Mouse (Mus musculus) inflammation-experienced regulatory T-cells, adult 6 months (primary cell): ENCODE data around the gene Gtf2h3. TPM values are rescaled to one million over a fixed set of nuclear protein-coding genes. Genes with fewer than 3 reads are reported as not detected.
"Not testable (repeated sequence)": the region's sequence is repeated elsewhere in the genome, so short reads cannot be mapped to it uniquely, and the experiment has no call there.

Experiments
- ATAC-seq: one replicate; pipeline ENCODE4 v1.8.0; 2017
- polyA plus RNA-seq, 3 experiments: library from polyadenylated mRNA; unstranded; fragments of 100-300 nt; shearing (Covaris generic); gene quantifications; one replicate each; pipeline ENCODE4 v1.2.1; 2017

Gtf2h3 gene
- polyA plus RNA-seq: 10 to 100 TPM; 59.6 to 62.1 (median 60.8) TPM

DNA sequence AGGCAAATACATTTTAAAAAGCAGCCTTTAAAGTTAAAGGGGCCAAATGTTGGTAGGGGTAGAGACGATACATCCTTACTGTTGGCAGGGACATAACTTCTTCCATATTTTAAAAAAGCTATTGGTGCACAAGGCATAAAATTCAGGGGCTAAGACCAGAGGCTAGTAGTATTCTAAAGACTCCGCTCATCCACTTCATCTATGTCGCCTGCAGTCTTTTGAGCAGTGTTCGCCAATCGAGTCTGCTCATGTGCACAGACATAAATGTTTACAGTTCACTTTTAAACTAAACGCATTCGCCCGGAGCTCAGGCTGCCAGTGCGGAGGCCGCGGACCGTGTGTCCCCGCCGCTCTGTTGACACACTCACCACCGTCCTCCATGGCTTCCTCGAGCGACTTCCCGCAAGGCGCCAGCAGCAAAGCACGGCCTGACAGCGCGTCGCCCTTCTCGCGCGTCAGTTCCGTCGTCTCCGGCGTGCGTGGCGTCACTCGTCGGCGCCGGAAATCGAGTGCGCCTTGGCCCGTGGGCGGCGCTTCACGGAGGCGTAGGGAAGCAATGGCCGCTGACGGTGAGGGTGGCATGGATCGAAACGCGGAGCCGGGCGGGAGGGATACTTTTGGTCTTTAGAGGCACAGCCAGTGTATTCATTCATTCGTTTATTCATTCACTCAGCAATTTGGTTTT, at the start of gene Gtf2h3, which contains the start of gene Eif2b1:
TSS of gene Gtf2h3 (plus strand) at position 508 of the 685 bp plus-strand sequence.
TSS of gene Eif2b1 (minus strand) at position 499 of the 685 bp plus-strand sequence.
- peak; percentile 94 for ATAC-seq

DNA sequence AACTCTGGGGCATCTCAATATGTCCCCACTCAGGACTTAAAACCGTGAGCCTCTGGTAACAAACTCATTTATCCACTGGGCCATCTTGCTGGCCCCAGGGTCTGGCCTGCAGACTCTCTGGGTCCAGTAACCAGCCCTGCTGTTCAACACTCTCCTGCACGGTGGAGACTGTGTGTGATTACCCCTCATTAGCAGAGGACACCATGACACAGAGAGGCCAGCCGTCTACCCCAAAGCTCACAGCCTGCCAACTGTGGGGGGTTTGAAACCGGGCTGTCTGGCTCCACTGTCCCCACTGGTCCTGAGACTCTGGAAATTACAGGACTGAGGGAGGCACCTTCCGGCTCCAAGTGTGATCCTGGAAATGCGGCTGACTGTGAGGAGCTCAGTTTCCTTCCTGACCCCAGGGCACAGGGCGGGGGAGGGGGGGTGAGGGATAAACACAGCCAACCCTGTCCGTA, 49.7 kb upstream of the Gtf2h3 start:
- no peak for ATAC-seq

DNA sequence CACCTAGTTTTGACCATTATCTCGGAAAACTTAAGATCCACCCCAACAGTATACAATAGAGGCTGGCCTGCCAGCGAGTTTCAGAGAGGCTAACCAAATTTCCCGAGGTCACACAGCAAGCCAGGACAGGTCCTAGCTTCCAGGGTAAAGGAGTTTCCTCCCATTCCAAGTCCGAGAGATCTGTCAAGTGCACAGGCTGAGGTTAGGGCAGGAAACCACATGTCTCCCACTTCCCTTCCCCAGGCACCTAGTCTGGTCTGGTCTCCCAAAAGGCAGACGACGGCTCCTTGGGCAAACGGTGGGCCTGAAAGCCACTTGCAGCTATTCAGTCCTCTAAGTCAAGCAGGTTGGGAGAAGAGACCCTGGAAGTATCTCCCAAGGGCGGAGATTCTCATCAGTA, 49.2 kb upstream of the Gtf2h3 start:
- no peak for ATAC-seq

DNA sequence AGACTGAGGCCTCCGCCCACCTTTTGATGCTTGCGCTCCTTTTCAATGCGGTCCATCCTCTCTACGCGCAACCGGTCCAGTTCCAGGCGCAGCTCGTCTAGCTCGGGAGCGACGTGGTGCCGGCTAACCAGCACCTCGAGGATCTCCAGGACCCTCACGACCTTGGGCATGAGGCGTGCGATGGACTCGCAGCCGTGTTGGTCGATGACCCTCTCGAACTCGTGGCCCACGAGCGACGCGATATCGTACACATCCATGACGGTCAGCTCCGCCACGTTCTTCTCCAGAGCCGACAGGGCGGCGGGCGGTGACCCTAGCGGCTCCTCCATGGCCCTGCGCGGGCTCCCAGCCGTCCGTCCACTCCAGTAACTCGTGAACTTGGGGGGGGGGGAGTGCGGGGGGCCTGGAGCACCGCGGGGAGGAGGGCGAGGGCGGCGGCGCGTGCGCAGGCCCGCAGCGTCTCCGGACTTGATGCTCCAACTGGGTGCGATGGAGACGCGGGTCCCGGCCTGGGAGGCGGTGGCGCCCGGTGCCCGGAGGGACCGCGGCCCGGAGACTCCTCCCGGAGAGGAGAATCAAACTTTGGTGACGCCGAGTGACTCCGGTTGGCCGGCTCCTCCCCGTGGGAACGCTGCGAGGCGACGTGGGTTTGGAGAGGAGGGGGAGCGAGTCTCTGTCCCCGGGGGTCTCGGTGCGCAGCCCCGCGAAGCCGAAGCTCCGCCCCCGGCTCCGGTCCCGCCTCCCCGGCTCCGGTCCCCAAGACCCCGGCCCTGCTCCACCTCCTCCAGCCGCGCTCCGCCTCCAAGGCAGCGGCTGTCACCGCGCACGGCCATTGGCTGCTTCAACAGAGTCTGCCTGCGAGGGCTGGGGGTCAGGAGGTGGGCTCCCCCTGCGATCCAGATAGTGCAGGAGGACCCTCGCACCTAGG, 48.0 kb upstream of the Gtf2h3 start, which contains the start of gene Rilpl1:
TSS of gene Rilpl1 (minus strand) at position 737 of the 928 bp plus-strand sequence.
- ATAC-seq: peak; percentile 82

DNA sequence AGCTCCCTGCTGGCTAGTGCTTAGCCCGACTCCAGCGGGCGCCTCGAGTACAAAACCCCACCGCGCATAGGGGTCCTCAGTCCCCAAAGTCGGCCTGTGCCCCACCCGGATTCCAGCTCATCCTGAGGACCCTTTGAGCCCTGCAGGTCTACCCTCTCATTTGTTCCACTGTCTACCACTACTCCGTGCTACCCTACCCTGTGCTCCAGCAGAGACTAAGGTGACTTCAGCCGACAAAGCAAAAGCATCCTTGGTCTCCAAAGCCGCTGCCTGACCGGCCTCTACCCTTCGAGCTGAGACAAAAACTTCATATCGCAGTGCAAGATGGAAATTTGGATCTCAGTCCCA, 47.4 kb upstream of the Gtf2h3 start:
- peak; percentile 25 for ATAC-seq

DNA sequence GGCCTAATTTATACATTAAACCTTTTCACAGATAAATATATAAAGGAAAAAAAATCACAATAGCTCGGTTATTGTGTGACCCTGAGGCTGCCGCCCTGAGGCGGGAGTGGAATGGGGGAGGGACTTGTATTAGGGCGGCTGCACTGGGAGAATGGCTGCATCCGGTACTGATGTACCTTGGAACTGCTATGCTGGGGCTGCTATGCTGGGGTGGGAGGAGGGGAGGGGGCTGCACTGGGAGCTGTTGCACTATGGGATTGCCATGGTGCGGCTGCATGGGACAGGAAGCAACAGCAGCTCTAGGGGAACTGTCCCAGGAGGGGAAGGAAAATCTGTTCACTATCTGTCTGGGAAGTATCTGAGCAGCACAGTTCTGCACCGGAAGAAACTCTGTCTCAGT, 46.5 kb upstream of the Gtf2h3 start:
- no peak for ATAC-seq

DNA sequence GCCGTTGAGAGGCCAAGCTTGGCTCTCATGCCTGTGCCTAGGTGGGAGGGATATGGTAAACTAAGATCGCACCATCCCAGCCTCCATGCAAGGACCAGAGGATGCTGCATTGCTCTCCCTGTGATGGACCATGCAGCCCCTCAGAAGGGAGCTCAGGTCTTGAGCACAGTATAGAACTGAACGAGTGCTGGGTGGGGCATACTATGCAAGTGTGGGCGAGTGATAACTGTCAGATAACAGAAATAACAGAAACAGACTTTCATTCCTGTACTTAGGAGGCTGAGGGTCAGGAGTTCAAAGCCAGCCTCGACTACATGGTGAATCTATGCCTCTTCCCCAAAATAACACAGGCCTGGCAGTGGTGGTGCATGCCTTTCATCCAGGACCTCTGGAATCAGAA, 43.9 kb upstream of the Gtf2h3 start:
- ATAC-seq: no peak

DNA sequence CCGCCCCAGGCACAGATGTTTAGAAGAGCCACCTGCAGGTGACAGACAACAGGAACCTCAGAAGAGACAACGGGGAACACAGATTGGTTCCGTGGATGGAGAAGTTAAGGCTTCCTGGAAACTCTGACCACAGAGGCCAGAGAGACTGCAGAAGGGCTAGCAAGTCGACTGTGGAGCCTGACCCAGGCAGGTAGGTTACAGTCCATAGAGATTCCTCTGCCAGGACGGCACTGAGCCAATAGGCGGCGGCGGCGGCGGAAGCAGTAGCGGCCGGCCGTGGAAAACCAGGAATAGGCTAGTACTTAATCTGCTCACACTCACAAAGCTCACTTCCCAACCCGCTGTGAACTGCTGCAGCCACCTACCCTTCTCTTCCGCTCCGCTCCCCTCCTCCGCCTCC, 42.2 kb upstream of the Gtf2h3 start:
- ATAC-seq: no peak

DNA sequence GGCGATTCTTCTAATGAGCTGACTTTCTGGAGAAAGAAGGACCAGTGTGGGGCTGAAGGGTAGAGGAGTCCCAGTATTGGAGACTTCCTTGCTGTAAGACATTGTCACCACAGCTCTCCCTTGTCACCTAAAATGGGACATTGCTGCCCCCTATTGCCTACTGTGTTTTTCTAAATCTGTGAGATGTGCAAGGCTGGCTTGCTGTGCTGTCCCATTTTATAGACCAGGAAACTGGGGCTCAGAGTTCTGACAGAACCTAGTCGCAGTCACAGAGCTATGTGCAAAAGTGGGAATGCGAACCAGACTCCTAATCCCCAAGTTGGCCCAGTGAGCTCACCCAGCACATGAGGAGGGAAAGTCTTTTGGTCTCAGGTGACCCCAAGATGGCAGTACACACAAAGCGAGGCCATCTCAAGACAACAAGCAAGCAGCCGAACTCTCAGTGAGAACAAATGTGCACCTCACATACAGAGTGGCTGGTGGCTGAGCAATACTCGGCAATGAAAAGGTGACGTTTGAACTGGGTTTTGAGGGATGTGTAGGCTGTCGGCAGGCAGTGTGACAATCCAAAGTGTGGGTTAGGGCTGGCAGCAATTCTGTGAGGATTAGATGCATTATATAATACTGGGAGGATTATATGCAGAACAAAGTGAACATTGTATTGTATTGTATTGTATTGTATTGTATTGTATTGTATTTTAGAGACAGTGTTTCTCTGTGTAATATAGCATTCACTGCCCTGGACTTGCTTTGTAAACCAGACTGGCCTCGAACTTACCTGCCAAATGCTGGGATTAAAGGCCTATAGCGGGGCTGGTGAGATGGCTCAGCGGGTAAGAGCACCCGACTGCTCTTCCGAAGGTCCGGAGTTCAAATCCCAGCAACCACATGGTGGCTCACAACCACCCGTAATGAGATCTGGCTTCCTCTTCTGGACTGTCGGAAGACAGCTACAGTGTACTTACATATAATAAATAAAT, 39.8 kb upstream of the Gtf2h3 start:
- ATAC-seq: peak; percentile 23

DNA sequence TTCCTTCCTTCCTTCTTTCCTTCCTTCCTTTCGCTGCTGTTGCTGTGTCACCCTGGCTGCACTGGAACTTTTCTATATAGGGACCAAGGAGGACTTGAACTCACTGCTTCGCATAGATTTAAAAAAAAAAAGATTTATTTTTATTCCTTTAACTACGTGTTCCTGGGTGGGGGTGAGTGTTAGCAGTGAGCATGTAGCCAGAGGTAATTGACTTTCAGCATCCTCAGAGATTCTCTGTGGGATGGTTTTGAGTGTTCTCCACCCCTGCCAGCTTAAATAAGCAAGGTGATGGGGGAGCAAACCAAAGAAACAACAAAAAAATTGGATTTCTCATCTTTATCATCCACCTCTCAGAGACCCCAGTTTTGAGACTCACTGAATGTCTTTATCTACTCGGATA, 39.0 kb upstream of the Gtf2h3 start:
- no peak for ATAC-seq

DNA sequence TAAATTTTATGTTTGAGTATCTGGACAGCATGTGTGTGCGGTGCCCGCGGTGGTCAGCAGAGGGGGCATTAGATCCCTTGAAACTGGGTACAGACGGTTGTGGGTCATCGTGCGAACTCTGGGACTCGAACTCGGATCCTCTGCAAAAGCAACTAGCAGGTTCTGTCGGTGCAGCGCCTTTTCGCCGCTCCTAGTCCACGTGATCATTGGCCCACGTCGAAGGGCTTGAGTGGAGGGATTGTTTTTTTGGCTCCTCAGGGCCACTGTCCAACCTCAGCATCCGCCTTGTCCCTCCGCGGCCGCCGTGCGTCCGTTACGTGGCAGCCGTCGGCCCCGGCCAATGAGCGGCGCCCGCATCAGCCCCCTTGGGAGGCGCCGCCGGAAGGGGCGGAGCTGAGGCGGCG, 38.6 kb upstream of the Gtf2h3 start, which contains the start of gene Tmed2:
TSS of gene Tmed2 (plus strand) at position 313 of the 404 bp plus-strand sequence.
- ATAC-seq: peak; percentile 91

DNA sequence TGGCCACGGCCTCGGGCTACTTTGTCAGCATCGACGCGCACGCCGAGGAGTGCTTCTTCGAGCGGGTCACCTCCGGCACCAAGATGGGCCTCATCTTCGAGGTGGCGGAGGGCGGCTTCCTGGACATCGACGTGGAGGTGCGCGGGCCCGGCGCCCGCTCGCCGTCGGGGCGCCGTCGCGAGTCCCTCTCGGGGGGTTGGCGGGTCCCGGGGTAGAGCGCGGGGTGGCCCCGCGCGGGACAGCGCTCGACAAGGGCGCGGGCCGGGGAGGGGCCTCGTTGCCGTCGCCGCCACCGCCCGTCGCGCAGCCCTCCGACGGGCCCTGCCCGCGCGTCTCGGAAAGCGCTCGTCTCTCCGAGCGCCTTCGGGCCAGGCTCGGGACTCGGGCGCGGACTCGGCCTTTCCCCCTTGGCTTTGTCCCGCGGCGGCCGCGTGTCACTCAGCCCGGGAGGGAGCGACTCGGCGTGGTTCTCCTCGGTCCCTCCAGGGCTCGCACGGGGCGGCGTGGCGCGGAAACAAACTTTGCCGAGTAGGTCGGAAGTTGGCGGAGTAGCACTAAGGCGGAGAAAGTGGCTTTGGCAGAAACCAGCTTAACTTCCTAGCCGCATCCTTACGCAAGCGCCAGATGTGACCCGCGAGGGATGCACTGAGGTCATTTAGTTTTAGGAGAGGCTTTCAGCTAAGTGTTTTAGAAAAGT, 37.9 kb upstream of the Gtf2h3 start:
- ATAC-seq: peak; percentile 45

DNA sequence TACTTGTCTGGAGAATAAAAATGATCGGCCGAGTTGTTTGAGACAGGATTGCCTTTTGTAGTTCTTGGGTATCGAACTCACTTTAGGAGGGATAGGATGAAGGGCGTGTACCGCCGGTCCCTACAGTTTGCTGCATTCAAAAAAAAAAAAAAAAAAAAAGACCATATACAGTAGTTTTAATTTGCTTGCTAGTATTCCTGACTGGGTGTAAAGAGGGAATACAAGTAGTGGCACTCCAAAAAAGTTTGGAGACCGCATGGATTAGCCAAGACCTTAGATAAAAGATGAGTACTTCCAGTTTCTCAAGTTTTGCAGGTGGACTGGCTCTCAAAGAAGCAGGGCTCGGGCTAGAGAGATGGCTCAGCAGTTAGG, 37.4 kb upstream of the Gtf2h3 start:
- no peak for ATAC-seq

DNA sequence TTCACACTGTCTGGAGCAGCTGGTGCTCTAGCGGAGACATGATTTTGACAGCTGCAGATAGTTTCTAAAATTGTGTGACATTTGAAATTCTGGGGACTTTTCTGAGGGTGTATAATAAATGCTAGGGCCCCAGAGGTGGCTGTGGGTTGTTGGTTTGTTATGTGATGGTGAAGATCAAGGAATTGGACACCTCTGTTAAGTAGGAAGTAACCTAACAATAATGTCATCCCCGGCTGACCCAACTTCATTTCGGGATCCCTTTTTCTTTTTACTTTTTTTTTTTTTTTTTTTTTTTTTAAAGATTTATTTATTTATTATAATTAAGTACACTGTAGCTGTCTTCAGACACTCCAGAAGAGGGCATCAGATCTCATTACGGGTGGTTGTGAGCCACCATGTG, 28.2 kb upstream of the Gtf2h3 start:
- not testable (repeated sequence) for ATAC-seq

DNA sequence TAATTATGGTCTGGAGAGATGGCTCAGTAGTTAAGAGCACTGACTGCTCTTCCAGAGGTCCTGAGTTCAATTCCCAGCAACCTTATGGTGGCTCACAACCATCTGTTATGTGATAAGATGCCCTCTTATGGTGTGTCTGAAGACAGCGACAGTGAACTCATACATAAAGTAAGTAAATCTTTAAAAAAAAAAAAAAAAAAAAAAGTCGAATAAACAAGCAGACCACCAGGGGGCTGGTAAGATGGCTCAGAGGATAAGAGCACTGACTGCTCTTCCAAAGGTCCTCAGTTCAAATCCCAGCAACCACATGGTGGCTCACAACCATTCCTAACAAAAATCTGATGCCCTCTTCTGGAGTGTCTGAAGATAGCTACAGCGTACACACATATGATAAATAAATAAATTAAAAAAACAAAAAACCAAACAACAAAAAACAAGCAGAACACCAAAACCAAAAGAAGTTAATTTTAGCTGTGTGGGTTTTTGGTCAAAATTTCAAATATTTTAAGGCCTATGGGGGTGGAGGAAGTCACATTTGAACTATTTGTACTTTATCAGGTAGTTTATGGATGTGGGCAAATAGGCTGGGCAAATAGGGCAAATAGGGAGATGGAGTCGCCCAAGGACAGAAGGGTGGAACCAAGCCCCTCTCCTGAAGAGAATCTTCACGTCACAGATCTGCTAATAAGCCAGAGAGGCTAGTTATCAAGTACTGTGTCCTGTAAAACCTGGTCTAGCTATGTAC, 27.4 kb upstream of the Gtf2h3 start:
- ATAC-seq: not testable (repeated sequence)

DNA sequence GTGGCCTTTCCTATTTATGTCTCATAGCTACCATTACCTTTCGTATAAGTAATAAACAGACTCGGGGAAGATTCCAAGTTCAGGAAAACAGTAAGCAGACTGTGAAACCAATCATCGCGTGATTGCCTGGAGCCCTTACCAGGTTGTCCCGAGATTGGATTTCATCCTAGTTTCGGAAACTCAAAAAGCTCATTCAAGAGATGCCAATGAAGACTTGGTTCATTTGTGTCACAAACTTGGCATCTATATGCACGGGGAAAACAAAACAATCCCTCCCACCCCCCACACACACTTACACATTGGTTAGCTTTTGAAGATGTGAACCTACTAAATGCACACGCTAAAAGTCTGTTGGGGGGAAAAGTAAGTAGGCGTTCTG, 26.9 kb upstream of the Gtf2h3 start:
- ATAC-seq: no peak

DNA sequence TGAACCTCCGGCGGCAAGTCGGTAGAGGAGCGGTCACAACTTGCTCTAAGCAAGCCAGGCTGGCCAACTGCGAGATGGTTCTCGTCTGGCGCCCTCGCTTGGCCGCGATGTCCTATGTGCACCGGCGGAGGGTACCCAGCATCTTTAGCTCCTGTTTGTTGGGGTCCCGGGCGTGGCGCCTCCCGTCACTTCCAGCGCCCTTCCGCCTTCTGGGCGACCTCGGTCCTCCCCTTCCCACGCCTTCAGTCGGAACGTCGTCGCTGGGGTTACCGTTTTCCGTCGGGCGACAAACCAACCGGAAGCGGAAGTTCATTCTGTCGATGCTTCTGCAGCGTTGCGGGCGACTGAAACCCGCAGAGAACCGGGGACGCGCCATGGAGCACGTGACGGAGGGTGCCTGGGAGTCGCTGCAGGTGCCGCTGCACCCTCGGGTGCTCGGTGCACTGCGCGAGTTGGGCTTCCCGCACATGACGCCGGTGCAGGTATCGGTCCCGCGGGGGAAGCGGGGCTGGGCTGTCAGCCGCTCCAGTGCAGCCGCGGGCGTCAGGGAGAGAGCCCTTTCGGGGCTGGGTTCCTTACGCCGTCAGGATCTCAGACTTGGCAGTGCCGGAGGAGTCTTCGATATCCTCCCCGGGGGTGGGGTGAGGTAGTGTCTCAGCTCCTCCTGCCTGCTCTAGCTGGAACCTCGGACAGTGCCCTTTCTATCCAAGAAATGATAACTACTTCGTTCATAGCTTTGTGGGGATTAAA, 26.2 kb upstream of the Gtf2h3 start, which contains the start of gene Ddx55:
TSS of gene Ddx55 (plus strand) at position 307 of the 750 bp plus-strand sequence.
- peak; percentile 96 for ATAC-seq

DNA sequence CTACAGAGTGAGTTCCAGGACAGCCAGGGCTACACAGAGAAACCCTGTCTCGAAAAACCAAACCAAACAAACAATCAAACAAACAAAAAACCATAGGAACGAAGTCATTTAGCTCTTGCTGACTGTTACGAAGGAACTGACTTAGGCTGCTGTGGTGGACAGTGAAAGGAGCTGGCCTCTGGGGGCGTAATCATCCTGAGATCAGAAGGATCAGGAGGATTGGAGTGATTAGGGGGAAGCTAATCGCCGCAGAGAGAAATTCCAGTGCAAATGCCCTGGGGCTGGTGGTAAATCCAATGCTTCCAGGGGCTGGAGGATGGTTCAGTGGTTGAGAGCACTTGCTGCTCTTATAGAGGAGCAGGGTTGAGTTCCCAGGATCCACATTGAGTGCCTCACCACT, 25.3 kb upstream of the Gtf2h3 start:
- no peak for ATAC-seq

DNA sequence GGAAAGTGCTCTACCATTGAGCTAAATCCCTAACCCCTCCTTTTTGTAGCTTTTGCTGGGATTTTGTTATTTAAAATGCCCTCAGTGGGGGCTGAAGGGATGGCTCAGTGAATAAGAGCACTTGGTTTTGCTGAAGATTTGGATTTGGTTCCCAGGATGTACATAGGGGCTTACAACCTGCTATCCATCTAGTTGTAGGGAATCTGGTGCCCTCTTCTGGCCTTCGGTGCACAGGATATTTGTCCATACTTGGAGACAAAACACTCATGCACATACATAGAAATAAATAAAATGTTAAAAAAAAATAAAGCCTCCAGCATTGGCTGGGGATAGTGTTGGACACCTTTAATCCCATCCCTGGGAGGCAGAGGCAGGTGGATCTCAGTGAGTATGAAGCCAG, 23.8 kb upstream of the Gtf2h3 start:
- ATAC-seq: no peak

DNA sequence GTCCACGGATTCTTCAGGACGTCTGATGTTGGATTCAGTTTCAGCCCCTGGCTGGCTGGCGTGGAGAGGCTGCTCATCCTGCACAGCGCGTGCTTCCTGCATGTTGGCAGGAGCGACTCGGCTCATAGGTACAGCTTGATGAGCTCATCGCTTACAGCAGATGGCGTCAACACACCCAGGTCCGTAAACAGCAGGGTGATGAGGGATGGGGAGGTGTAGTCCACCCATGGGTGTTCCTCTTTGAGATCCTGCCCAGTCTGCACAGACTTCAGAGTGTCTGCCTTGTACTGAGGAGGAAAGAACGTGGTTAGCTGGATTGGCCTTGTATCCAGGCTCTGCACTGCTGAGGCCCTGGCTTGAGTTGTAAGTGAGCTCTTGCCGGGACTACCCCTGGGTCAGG, 7.9 kb upstream of the Gtf2h3 start:
- ATAC-seq: no peak
